Comparison of ENCODE assay signal across 8 mouse cellular contexts in genomic region chr4:131920595-131921351, GRCm38 (mm10). TPM values are rescaled to one million over a fixed set of nuclear protein-coding genes. Genes with fewer than 3 reads are reported as not detected.
DNase-seq lines count a peak whose midpoint lies in the region; ATAC-seq lines count a peak whose summit lies in the region.

No protein-coding gene starts in this region.

- intact Hi-C loops in heart, postnatal 10 days (cut with DNase I): no loop called here

- peak overlapping the region; percentile 73 for H3K4me3 ChIP-seq in embryonic facial prominence, embryonic 14.5 days (ENCODE audit: low read depth, low read length)
- H3K4me3 ChIP-seq in midbrain, embryonic 11.5 days (ENCODE audit: low read depth, low read length): peak overlapping the region; percentile 45

- no peaks in the 10 kb centered on the region for H3K9me3 ChIP-seq in embryonic facial prominence, embryonic 14.5 days (ENCODE audit: control insufficient read depth, low read length)
- H3K9me3 ChIP-seq in midbrain, embryonic 11.5 days (ENCODE audit: control insufficient read depth, low read length): no peaks in the 10 kb centered on the region

- peaks cover 52% of the 10 kb centered on the region for H3K4me1 ChIP-seq in embryonic facial prominence, embryonic 14.5 days (ENCODE audit: control insufficient read depth, insufficient read depth, low read length)
- peaks cover 35% of the 10 kb centered on the region for H3K4me1 ChIP-seq in midbrain, embryonic 11.5 days (ENCODE audit: control insufficient read depth, insufficient read depth, low read length)

- peak overlapping the region; percentile 81 for H3K4me2 ChIP-seq in embryonic facial prominence, embryonic 14.5 days (ENCODE audit: low read depth, low read length)
- peak overlapping the region; percentile 61 for H3K4me2 ChIP-seq in midbrain, embryonic 11.5 days

- DNase-seq in spleen, postnatal 10 days (ENCODE audit: low spot score in 2 of 2): peak; percentile 53
- DNase-seq in spleen, postnatal 36 days (ENCODE audit: low spot score in 2 of 2): no peak
- DNase-seq in embryonic facial prominence, embryonic 14.5 days (ENCODE audit: low spot score): peak; percentile 77
- peak; percentile 75 to 81 for DNase-seq in heart, postnatal 10 days
- peak; percentile 80 to 89 for DNase-seq in kidney, postnatal 25 days
- DNase-seq in midbrain, embryonic 11.5 days (ENCODE audit: low spot score, missing footprints): peak; percentile 96
- peak; percentile 58 for DNase-seq in urinary bladder, postnatal 25 days (ENCODE audit: low spot score)
- no peak for DNase-seq in natural killer cell, adult 2 months (ENCODE audit: low spot score in 2 of 2)

- ATAC-seq in embryonic facial prominence, embryonic 14.5 days (ENCODE audit: low read depth): peak; percentile 10
- ATAC-seq in midbrain, embryonic 11.5 days (ENCODE audit: low FRiP score): 0 out of 2 replicates have a peak, but pooled peaks have one; percentile 8

- H3K9ac ChIP-seq in embryonic facial prominence, embryonic 14.5 days (ENCODE audit: low read depth, low read length): peak overlapping the region; percentile 86
- H3K9ac ChIP-seq in midbrain, embryonic 11.5 days (ENCODE audit: low read length): peak overlapping the region; percentile 45

- peaks cover 17% of the 10 kb centered on the region for H3K36me3 ChIP-seq in embryonic facial prominence, embryonic 14.5 days (ENCODE audit: control insufficient read depth, insufficient read depth, low read length)
- H3K36me3 ChIP-seq in midbrain, embryonic 11.5 days (ENCODE audit: control insufficient read depth, insufficient read depth, low read length): peaks cover 13% of the 10 kb centered on the region; the same call in 1 of the 2 replicates

- H3K27ac ChIP-seq in embryonic facial prominence, embryonic 14.5 days (replicated peaks; ENCODE audit: low read depth, low read length): peak overlapping the region; percentile 97
- H3K27ac ChIP-seq in midbrain, embryonic 11.5 days (ENCODE audit: low read depth, low read length): no peak overlapping the region

- peaks cover 26% of the 10 kb centered on the region for H3K27me3 ChIP-seq in embryonic facial prominence, embryonic 14.5 days (replicated peaks; ENCODE audit: control insufficient read depth, insufficient read depth, low read length)
- H3K27me3 ChIP-seq in midbrain, embryonic 11.5 days (ENCODE audit: control insufficient read depth, insufficient read depth, low read length): peaks cover 81% of the 10 kb centered on the region

- under 1% methylated on average over 24 of the region's 76 CpGs for WGBS in embryonic facial prominence, embryonic 14.5 days
- under 1% methylated on average over 65 of the region's 76 CpGs for WGBS in midbrain, embryonic 11.5 days

RNA-seq across cellular contexts. Expression of gene Tmem200b, which starts 0.8 kb away (rescaled TPM):
- 6.6 and 6.9 TPM in 2 replicates for polyA plus RNA-seq in embryonic facial prominence, embryonic 14.5 days (2014; fragmentation: Nextera tagmentation; extraction: Ambion mirVana)
- total RNA-seq in heart, postnatal 10 days (2021): 10 to 100 TPM; 11.3 to 14.4 TPM
- polyA plus RNA-seq in midbrain, embryonic 11.5 days (2014; fragmentation: Nextera tagmentation; extraction: Ambion mirVana): 0.79 and 0.84 TPM in 2 replicates

RNA-seq across cellular contexts. Expression of gene Srsf4, which starts 47.4 kb away (rescaled TPM):
- 87.3 and 96.8 TPM in 2 replicates for polyA plus RNA-seq in embryonic facial prominence, embryonic 14.5 days (2014; fragmentation: Nextera tagmentation; extraction: Ambion mirVana)
- total RNA-seq in heart, postnatal 10 days (2021): 10 to 100 TPM; 53.6 to 53.7 TPM
- polyA plus RNA-seq in midbrain, embryonic 11.5 days (2014; fragmentation: Nextera tagmentation; extraction: Ambion mirVana): 144 and 157 TPM in 2 replicates

Comparison
In these comparisons a context has a peak if more than half of its experiments do, and no peak if none do; other contexts are left out.
1. DNase-seq: peak in spleen, postnatal 10 days (2 of 2), embryonic facial prominence, embryonic 14.5 days (single experiment), heart, postnatal 10 days (2 of 2), kidney, postnatal 25 days (2 of 2), midbrain, embryonic 11.5 days (single experiment) and urinary bladder, postnatal 25 days (single experiment); none in spleen, postnatal 36 days (0 of 2) and natural killer cell, adult 2 months (0 of 2).